Mouse (Mus musculus): ENCODE results near the gene Lilra6. TPM values are rescaled to one million over a fixed set of nuclear protein-coding genes. Genes with fewer than 3 reads are reported as not detected.
"Not testable (repeated sequence)": the region's sequence is repeated elsewhere in the genome, so short reads cannot be mapped to it uniquely, and the experiment has no call there.

The Lilra6 gene
- polyA plus RNA-seq (2012) = not detected in 2 replicates

GRCm38 (mm10) chr7:3915387-3915786 lies at the start of gene Lilra6:
Lilra6 (minus strand) TSS chr7:3915503.
- TF ChIP-seq GATA1 (IDR thresholded peaks at IDR 0.05; ENCODE audit: low read length) = not testable (repeated sequence)

- no peak for TF ChIP-seq GATA1 (IDR thresholded peaks at IDR 0.05; ENCODE audit: low read length)
These were observed 46.7 kb upstream of the Lilra6 start for GRCm38 (mm10) chr7:3962017-3962416.

DNA sequence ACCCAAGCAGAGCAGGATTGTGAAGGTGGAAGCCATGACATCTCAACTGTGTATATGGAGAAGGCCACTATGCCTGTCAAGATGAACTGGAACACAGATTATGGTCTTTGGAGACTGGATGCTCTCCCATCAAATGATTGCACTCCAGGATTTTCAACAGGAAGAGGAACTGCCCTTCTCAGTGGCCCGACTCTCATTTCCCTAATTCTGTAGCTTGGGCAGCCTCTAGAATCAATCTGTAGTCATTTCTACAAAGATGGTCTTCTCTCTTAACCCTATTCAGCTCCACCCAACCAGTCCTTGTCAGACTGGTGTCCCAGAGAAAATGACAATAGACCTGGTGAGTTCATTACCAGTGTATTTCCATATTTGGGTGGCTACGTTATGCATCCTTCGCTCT lies 42.1 kb upstream of the Lilra6 start:
- no peak for TF ChIP-seq GATA1 (IDR thresholded peaks at IDR 0.05; ENCODE audit: low read length)

GRCm38 (mm10) chr7:3949159-3949558 lies 33.9 kb upstream of the Lilra6 start:
- TF ChIP-seq GATA1 (IDR thresholded peaks at IDR 0.05; ENCODE audit: low read length) = no peak

DNA sequence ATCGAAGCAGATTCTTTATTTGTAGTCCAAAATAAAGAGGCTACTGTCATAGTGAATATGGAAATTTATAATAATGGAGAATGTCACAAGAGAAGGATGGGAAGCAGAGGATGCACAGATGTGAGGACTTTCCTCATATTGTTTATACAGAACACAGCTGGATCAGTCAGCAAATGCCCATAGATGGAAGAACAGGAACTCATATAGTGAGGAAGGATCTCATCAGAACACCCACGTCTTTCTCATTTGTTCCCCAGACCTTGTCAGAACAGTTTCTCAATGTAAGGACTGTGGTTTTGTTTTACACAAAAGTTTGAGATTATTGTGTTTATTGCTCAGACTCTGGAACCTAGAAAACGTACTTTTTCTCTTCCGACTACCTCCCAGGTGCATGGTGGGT lies 32.9 kb upstream of the Lilra6 start:
- TF ChIP-seq GATA1 (IDR thresholded peaks at IDR 0.05; ENCODE audit: low read length) = no peak

DNA sequence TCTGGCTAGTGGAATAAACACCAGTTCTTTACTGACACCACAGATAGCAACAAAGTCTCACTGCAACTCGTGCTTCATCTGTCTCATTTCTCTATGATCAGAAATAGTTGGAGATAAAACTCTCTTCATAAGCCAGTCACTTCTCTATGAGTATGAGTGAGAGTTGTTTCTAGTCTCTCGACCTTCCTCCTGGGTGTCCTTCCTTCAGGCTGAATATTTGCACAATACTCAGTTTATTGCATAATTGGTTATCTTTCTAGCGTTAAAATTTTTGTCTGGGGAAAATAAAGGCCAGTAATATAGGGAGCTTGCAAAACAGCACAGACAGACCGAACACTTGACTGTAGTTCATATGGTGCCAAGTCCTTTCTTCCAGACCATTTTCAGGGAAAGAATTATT lies 30.8 kb upstream of the Lilra6 start:
- no peak for TF ChIP-seq GATA1 (IDR thresholded peaks at IDR 0.05; ENCODE audit: low read length)

DNA sequence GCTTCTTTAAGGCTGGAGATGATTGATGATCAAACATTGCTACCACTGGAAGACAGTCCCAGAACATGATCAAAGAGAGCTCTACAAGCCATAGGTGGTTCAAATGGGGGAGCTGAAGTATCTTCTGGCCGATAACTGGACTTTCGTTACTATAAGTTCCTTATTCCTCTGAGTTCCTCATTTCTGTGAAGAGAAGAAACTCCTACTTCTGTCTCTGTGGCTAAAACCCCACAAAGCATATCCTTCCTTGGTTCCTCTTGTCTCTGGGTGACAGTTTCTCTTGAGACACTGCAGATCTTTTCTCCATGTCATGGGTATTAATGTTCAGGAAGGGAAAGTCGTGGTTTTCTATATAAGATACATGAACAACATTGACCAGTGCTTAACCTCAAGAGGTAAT lies 25.6 kb upstream of the Lilra6 start:
- TF ChIP-seq GATA1 (IDR thresholded peaks at IDR 0.05; ENCODE audit: low read length) = no peak

GRCm38 (mm10) chr7:3939866-3940525 lies 24.7 kb upstream of the Lilra6 start:
- no peak for TF ChIP-seq GATA1 (IDR thresholded peaks at IDR 0.05; ENCODE audit: low read length)

GRCm38 (mm10) chr7:3903704-3904103 lies 11.6 kb downstream of the Lilra6 start:
- no peak for TF ChIP-seq GATA1 (IDR thresholded peaks at IDR 0.05; ENCODE audit: low read length)

- not testable (repeated sequence) for TF ChIP-seq GATA1 (IDR thresholded peaks at IDR 0.05; ENCODE audit: low read length)
These were observed 17.2 kb downstream of the Lilra6 start, which contains the start of gene Gm14548 for GRCm38 (mm10) chr7:3898036-3898590. Gm14548 (minus strand) TSS chr7:3898120.

Other genes starting within 250 kb of the Lilra6 start
- gene Leng1, start 249.7 kb downstream of the Lilra6 start, polyA plus RNA-seq (2012) = 20.3 and 21.6 TPM in 2 replicates
- gene Tmc4, start 237.9 kb downstream of the Lilra6 start, polyA plus RNA-seq (2012) = 0.55 and 0.80 TPM in 2 replicates
- gene Tsen34, start 222.6 kb downstream of the Lilra6 start, polyA plus RNA-seq (2012) = 105 and 122 TPM in 2 replicates
- gene Mboat7, start 222.0 kb downstream of the Lilra6 start, polyA plus RNA-seq (2012) = 87.2 and 108 TPM in 2 replicates
- gene Rps9, start 211.5 kb downstream of the Lilra6 start, polyA plus RNA-seq (2012) = 450 and 1,340 TPM in 2 replicates
- 0.02 and 0.03 TPM in 2 replicates for gene Pirb, start 195.1 kb downstream of the Lilra6 start, polyA plus RNA-seq (2012)
- gene Gm15448, start 89.8 kb downstream of the Lilra6 start, polyA plus RNA-seq (2012) = not detected in 2 replicates
- gene Pira2, start 70.5 kb downstream of the Lilra6 start, polyA plus RNA-seq (2012) = not detected in 2 replicates
- gene Gm14548, start 17.4 kb downstream of the Lilra6 start, polyA plus RNA-seq (2012) = not detected in 2 replicates
- 0.01 TPM in 1 of 2 replicates, not detected in the other for gene Lair1, start 147.7 kb upstream of the Lilra6 start, polyA plus RNA-seq (2012)
- not detected in 2 replicates for gene Ttyh1, start 203.9 kb upstream of the Lilra6 start, polyA plus RNA-seq (2012)
- 149 and 188 TPM in 2 replicates for gene Leng8, start 221.5 kb upstream of the Lilra6 start, polyA plus RNA-seq (2012)
- gene Leng9, start 234.9 kb upstream of the Lilra6 start, polyA plus RNA-seq (2012) = 3.7 and 5.7 TPM in 2 replicates
- gene Cdc42ep5, start 249.4 kb upstream of the Lilra6 start, polyA plus RNA-seq (2012) = 10.8 and 14.3 TPM in 2 replicates